Mouse (Mus musculus): ENCODE data around the gene Morn4. TPM values are rescaled to one million over a fixed set of nuclear protein-coding genes. Genes with fewer than 3 reads are reported as not detected.

Gene Morn4
- polyA plus RNA-seq, 1 experiment from 2014 or later, result 15.2 TPM

Other genes with a start within 250 kb of the Morn4 start
- gene Frat2, start 238.2 kb downstream of the Morn4 start, polyA plus RNA-seq (2016; fragmentation: Nextera tagmentation; extraction: Ambion mirVana), result 3.6 TPM in 2 replicates
- 16.9 TPM in 2 replicates for gene Rrp12, start 190.2 kb downstream of the Morn4 start, polyA plus RNA-seq (2016; fragmentation: Nextera tagmentation; extraction: Ambion mirVana)
- 906 and 931 TPM in 2 replicates for gene Pgam1, start 174.4 kb downstream of the Morn4 start, polyA plus RNA-seq (2016; fragmentation: Nextera tagmentation; extraction: Ambion mirVana)
- gene Exosc1, start 152.9 kb downstream of the Morn4 start, polyA plus RNA-seq (2016; fragmentation: Nextera tagmentation; extraction: Ambion mirVana), result 49.2 and 52.2 TPM in 2 replicates
- 55.2 and 58.1 TPM in 2 replicates for gene Zdhhc16, start 152.9 kb downstream of the Morn4 start, polyA plus RNA-seq (2016; fragmentation: Nextera tagmentation; extraction: Ambion mirVana)
- gene Mms19, start 105.2 kb downstream of the Morn4 start, polyA plus RNA-seq (2016; fragmentation: Nextera tagmentation; extraction: Ambion mirVana), result 21.6 and 26.3 TPM in 2 replicates
- gene Ubtd1, start 104.6 kb downstream of the Morn4 start, polyA plus RNA-seq (2016; fragmentation: Nextera tagmentation; extraction: Ambion mirVana), result 13.8 and 16.1 TPM in 2 replicates
- gene Ankrd2, start 50.4 kb downstream of the Morn4 start, polyA plus RNA-seq (2016; fragmentation: Nextera tagmentation; extraction: Ambion mirVana), result not detected in 2 replicates
- gene Hoga1, start 40.7 kb downstream of the Morn4 start, polyA plus RNA-seq (2016; fragmentation: Nextera tagmentation; extraction: Ambion mirVana), result 0.69 and 1.0 TPM in 2 replicates
- gene 4933411K16Rik, start 34.1 kb downstream of the Morn4 start, polyA plus RNA-seq (2016; fragmentation: Nextera tagmentation; extraction: Ambion mirVana), result not detected in 2 replicates
- 22.0 TPM in 2 replicates for gene Pi4k2a, start 4.1 kb upstream of the Morn4 start, polyA plus RNA-seq (2016; fragmentation: Nextera tagmentation; extraction: Ambion mirVana)
- 26.2 and 26.4 TPM in 2 replicates for gene Avpi1, start 42.7 kb upstream of the Morn4 start, polyA plus RNA-seq (2016; fragmentation: Nextera tagmentation; extraction: Ambion mirVana)
- gene Marveld1, start 61.0 kb upstream of the Morn4 start, polyA plus RNA-seq (2016; fragmentation: Nextera tagmentation; extraction: Ambion mirVana), result 16.1 and 19.9 TPM in 2 replicates
- 27.2 and 27.7 TPM in 2 replicates for gene Zfyve27, start 77.6 kb upstream of the Morn4 start, polyA plus RNA-seq (2016; fragmentation: Nextera tagmentation; extraction: Ambion mirVana)
- 5.4 and 5.9 TPM in 2 replicates for gene Sfrp5, start 115.9 kb upstream of the Morn4 start, polyA plus RNA-seq (2016; fragmentation: Nextera tagmentation; extraction: Ambion mirVana)
- 0.21 and 0.27 TPM in 2 replicates for gene Golga7b, start 161.2 kb upstream of the Morn4 start, polyA plus RNA-seq (2016; fragmentation: Nextera tagmentation; extraction: Ambion mirVana)

Measured in heart, embryonic 12.5 days (tissue).